Mouse (Mus musculus): ENCODE results near the gene B3gnt4. TPM values are rescaled to one million over a fixed set of nuclear protein-coding genes. Genes with fewer than 3 reads are reported as not detected.
"Not testable (repeated sequence)": the region's sequence is repeated elsewhere in the genome, so short reads cannot be mapped to it uniquely, and the experiment has no call there.

Gene B3gnt4
- under 1 TPM in 1 of 2 experiments, not detected in 1; 0.16 TPM for total RNA-seq (2021)
- long read RNA-seq, experiment 1, result 0 reads
- long read RNA-seq, experiment 2, result 0 reads

DNA sequence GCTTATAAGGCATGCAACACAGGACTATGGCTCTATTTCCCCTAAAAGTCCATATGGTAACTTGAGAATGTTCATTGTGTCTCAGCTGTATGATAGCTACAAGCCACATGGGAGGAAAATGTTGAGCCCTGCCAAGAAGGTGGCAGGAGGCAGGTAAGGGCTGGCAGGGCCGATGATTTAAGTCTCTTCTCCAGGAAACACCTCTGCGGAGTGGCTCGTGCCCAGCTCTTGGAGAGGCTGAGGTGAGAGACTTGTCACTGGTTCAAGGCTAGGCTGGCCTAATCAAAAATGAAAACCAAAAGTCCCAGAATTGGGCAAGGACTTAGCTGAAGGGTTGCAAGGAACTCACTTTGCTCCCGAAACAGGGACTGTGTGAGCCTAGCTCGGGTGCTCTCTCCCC is at the start of gene B3gnt4:
TSS of gene B3gnt4 (plus strand) at position 301 of the 400 bp plus-strand sequence.
- DNase-seq (ENCODE audit: low spot score), result no peak

DNA sequence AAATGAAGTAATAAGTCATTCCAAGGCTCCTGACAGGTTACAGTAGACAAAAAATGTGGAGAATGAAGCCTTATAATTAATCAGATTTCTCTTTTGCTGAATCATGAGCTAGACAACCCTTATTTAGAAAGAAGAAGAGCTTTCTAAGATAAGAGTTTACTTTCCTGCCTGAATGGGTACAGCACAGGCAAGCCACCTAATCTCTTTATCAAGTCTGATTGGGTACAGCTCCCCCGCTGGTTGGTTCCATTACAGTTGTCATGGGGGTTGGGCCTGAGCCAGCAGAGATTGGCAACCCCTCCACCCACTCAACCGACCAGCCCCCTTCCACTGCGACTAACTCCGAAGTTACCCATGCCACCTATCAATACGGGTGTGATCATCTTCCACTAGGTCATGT is 48.8 kb upstream of the B3gnt4 start:
- DNase-seq (ENCODE audit: low spot score), result no peak

- no peak for DNase-seq (ENCODE audit: low spot score)
These were observed 45.6 kb upstream of the B3gnt4 start for GRCm38 (mm10) chr5:123464638-123465037.

- no peak for DNase-seq (ENCODE audit: low spot score)
These were observed 39.4 kb upstream of the B3gnt4 start for GRCm38 (mm10) chr5:123470784-123471400.

GRCm38 (mm10) chr5:123473817-123474216 is 36.4 kb upstream of the B3gnt4 start:
- no peak for DNase-seq (ENCODE audit: low spot score)

DNA sequence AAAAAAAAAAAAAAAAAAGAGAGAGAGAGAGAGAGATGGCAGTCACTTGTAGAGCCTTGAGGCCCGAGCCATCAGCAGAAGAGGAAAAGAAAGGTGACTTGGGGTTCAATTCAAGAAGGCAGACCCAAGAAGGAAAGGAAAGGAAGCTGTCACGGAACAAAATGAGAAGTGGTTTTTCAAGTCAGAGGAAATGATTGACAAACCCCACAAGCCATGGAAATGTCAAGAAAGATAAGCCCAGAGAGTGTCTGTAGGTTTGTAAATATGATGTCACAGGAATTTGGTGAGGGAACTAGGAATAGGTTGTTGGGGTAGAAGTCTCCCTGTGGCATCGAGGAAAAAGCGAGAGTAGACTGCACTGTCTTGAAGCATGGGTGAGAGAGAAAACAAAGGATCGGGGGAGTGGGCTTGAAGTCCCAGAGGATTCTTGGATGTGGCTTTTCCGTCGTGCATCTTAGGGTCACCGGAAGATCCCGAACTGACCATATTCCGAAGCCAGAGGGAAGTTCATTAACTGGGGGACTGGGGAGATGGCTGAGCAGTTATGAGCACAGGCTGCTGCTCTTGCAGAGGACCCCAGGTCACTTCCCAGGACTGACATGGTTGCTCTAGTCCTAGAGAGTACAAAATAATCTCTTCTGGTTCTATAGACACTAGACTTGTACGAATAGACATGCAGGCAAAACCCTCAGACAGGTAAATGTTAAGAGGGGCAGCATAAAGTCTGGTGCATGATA is 22.4 kb upstream of the B3gnt4 start:
- no peak for DNase-seq (ENCODE audit: low spot score)

DNA sequence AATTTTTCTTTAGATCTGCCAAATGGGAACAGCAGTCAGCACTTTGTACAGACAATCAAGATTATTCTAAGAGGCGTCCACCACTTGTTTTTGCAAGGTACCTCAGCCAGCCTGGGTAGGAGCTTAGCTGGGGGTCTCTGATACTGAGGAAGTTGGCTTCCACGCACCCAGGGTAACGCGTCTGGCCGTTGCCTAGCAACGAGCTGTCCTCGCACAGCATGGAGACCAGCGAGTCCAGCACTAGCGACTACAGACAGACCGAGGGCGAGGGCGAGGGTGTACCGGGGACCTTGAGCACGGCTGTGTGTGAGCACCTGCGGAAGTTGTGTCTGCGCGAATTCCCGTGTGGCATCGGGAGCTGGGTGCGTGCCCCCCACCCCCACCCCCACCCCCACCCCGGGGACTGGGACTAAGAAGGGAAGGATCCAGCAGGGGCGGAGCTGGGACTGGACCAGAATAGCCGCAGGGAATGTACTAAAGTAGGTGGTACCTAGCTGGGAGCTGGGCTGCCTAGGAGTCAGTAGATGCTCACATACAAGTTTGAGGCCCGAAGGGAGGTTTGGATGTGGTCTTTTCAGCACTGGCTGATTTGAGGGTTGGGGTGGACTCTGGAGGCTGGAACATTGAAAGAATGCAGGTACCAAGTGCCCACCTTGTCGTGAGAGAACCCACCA is 21.0 kb upstream of the B3gnt4 start, which contains the start of the genes Lrrc43 and Il31:
TSS of gene Lrrc43 (plus strand) at position 194 of the 674 bp plus-strand sequence.
TSS of gene Il31 (minus strand) at position 378 of the 674 bp plus-strand sequence.
- no peak for DNase-seq (ENCODE audit: low spot score)

DNA sequence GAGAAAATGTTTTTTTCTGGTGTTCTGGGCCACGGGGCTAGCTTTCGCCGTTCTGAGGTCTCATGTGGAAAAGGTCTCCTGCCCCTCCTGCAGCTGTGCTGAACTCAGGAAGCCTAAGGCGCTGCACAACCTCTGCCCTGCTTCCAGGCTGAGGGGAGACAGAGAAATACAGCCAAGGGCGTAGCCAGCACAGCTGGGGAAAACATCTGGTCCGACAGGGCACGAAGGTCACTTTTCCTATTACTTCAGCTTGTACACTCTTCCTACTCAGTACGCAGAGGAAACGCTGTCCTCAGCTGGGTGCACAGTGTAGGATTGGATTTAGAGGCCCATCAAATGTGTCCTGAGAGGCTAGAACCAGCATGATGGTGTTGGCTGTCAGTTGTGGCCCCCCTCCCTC is 20.3 kb upstream of the B3gnt4 start:
- DNase-seq (ENCODE audit: low spot score), result peak; percentile 71

GRCm38 (mm10) chr5:123499717-123500116 is 10.5 kb upstream of the B3gnt4 start:
- no peak for DNase-seq (ENCODE audit: low spot score)

DNA sequence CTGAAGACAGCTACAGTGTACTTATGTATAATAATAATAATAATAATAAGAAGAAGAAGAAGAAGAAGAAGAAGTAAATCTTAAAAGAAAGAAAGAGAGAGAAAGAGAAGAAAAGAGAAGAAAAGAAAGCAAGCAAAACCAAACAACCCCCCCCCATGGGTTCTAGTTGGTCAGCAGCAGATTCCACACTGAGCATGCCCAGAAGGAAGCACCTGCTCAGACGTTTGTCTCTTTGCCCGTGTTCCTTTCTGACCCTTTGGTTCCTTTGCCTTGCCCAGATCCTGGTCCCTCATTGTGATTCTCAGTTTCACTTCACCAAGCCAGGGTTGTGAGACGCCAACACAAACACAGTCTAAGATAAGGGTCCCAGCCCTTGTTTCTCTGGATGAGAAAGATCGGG is 8.3 kb upstream of the B3gnt4 start:
- no peak for DNase-seq (ENCODE audit: low spot score)

- peak; percentile 71 for DNase-seq (ENCODE audit: low spot score)
These were observed 2.1 kb upstream of the B3gnt4 start for GRCm38 (mm10) chr5:123507936-123508723.

DNA sequence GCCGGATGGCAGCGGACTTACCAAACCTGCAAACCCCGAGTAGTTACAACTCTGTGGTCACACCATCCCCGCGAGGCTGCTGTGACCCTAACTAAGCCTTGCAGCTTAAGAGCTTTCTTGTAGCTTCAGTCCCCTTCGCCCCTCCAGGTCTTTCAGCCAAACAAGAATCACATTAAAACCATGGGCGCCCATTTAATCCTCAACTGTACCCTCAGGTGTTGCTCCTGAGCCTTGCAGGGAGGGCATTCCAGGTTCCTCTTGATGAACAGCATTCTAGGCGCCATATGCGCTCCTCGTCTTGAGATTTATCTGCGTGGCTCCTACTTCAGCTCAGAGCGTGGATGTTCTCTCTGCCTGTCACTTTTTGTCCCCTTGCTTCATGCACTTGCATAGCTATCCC is 1.3 kb upstream of the B3gnt4 start:
- DNase-seq (ENCODE audit: low spot score), result no peak

GRCm38 (mm10) chr5:123511426-123511825 is 1.2 kb downstream of the B3gnt4 start:
- not testable (repeated sequence) for DNase-seq (ENCODE audit: low spot score)

GRCm38 (mm10) chr5:123512102-123512501 is 1.8 kb downstream of the B3gnt4 start:
- no peak for DNase-seq (ENCODE audit: low spot score)

DNA sequence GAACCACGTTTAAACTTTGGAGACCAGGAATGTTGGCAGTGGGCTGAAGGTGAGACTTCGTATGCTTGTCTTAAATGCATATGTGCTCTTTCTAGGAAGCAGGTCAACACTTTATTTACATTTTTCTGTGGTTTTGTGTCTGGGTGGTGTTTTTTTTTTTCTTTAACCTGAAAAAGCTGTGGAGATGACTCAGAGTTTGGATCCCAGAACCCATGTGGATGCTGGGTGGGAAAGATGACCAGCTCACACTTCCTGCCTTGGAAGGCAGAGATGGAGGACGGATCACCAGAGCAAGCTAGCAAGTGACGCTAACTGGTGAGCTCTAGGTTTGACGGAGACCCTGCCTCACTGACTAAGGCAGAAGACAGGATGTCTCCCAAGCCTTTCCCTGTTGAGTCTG is 4.6 kb downstream of the B3gnt4 start:
- DNase-seq (ENCODE audit: low spot score), result no peak

GRCm38 (mm10) chr5:123520666-123521065 is 10.4 kb downstream of the B3gnt4 start:
- DNase-seq (ENCODE audit: low spot score), result no peak

- no peak for DNase-seq (ENCODE audit: low spot score)
These were observed 11.4 kb downstream of the B3gnt4 start for GRCm38 (mm10) chr5:123521621-123522020.

DNA sequence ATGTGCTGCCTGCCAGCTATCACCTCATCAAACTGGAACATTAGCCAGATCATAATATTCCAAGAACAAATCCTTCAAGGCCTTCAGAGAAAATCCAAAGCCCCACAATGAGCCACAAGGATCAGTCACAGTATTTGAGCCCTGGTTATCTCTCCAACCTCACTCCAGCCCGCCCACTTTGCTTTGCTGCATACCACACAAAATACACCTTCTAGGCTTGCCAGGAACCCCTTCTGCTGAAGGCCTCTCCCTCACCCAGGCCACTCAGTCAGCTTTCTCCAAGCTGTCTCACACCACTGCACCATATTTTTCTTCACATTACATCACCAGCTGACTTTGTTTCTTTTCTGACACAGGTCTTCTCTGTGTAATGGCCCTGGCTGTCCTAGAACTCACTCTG is 11.9 kb downstream of the B3gnt4 start:
- DNase-seq (ENCODE audit: low spot score), result no peak

- peak; percentile 98 for DNase-seq (ENCODE audit: low spot score)
These were observed 13.6 kb downstream of the B3gnt4 start, which contains the start of gene Diablo for GRCm38 (mm10) chr5:123523692-123524392. Diablo (minus strand) TSS chr5:123524176.

- DNase-seq (ENCODE audit: low spot score), result no peak
These were observed 14.1 kb downstream of the B3gnt4 start for GRCm38 (mm10) chr5:123524393-123524750.

DNA sequence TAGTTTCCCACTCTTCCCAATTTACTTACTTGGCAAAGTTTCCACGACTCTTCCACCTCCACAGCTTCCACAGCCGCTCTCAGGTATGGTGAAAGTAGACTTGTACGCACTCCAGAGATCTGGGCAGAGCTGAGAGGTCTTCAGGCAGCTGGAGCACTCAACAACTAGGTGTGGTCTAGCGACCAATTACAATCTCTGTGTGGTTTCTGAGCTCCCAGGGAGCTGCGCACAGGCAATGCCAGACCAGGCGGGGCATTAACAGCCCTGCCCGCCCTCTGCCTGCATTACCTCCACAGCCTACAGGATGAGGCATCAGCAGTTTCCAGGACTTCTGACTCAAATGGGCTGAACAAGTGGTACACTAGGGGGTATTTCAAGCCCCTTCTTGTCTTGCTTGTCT is 15.0 kb downstream of the B3gnt4 start, which contains the start of gene Gm49027:
TSS of gene Gm49027 (minus strand) at position 208 of the 400 bp plus-strand sequence.
- no peak for DNase-seq (ENCODE audit: low spot score)
